Mouse (Mus musculus): ENCODE data around the gene Arfgap3.
"Not testable (repeated sequence)": the region's sequence is repeated elsewhere in the genome, so short reads cannot be mapped to it uniquely, and the experiment has no call there.

Gene Arfgap3

GRCm38 (mm10) chr15:83296050-83296449 is 54.0 kb downstream of the Arfgap3 start:
- DNase-seq (ENCODE audit: extremely low read depth, low read depth, low spot score) = no peak

- DNase-seq (ENCODE audit: extremely low read depth, low read depth, low spot score) = no peak
Observed at GRCm38 (mm10) chr15:83294954-83295353, 55.1 kb downstream of the Arfgap3 start.

GRCm38 (mm10) chr15:83293706-83294645 is 56.1 kb downstream of the Arfgap3 start:
- DNase-seq (ENCODE audit: extremely low read depth, low read depth, low spot score) = no peak

GRCm38 (mm10) chr15:83293144-83293543 is 56.9 kb downstream of the Arfgap3 start:
- DNase-seq (ENCODE audit: extremely low read depth, low read depth, low spot score) = no peak

- DNase-seq (ENCODE audit: extremely low read depth, low read depth, low spot score) = no peak
Observed at GRCm38 (mm10) chr15:83292261-83293056, 57.6 kb downstream of the Arfgap3 start.

GRCm38 (mm10) chr15:83290899-83291298 is 59.1 kb downstream of the Arfgap3 start:
- DNase-seq (ENCODE audit: extremely low read depth, low read depth, low spot score) = no peak

- DNase-seq (ENCODE audit: extremely low read depth, low read depth, low spot score) = no peak
Observed at GRCm38 (mm10) chr15:83284828-83285227, 65.2 kb downstream of the Arfgap3 start.

- no peak for DNase-seq (ENCODE audit: extremely low read depth, low read depth, low spot score)
Observed at GRCm38 (mm10) chr15:83282397-83282796, 67.7 kb downstream of the Arfgap3 start.

GRCm38 (mm10) chr15:83281303-83281702 is 68.7 kb downstream of the Arfgap3 start:
- DNase-seq (ENCODE audit: extremely low read depth, low read depth, low spot score) = no peak

- DNase-seq (ENCODE audit: extremely low read depth, low read depth, low spot score) = no peak
Observed at GRCm38 (mm10) chr15:83278579-83278978, 71.5 kb downstream of the Arfgap3 start.

- DNase-seq (ENCODE audit: extremely low read depth, low read depth, low spot score) = no peak
Observed at GRCm38 (mm10) chr15:83277451-83277850, 72.6 kb downstream of the Arfgap3 start.

- not testable (repeated sequence) for DNase-seq (ENCODE audit: extremely low read depth, low read depth, low spot score)
Observed at GRCm38 (mm10) chr15:83274237-83274636, 75.8 kb downstream of the Arfgap3 start.

- no peak for DNase-seq (ENCODE audit: extremely low read depth, low read depth, low spot score)
Observed at GRCm38 (mm10) chr15:83273017-83273416, 77.0 kb downstream of the Arfgap3 start.

GRCm38 (mm10) chr15:83271221-83271620 is 78.8 kb downstream of the Arfgap3 start:
- DNase-seq (ENCODE audit: extremely low read depth, low read depth, low spot score) = not testable (repeated sequence)

- DNase-seq (ENCODE audit: extremely low read depth, low read depth, low spot score) = not testable (repeated sequence)
Observed at GRCm38 (mm10) chr15:83269985-83270384, 80.1 kb downstream of the Arfgap3 start.

GRCm38 (mm10) chr15:83268428-83268827 is 81.6 kb downstream of the Arfgap3 start:
- not testable (repeated sequence) for DNase-seq (ENCODE audit: extremely low read depth, low read depth, low spot score)

GRCm38 (mm10) chr15:83265269-83265668 is 84.8 kb downstream of the Arfgap3 start:
- no peak for DNase-seq (ENCODE audit: extremely low read depth, low read depth, low spot score)

GRCm38 (mm10) chr15:83263405-83263804 is 86.6 kb downstream of the Arfgap3 start:
- DNase-seq (ENCODE audit: extremely low read depth, low read depth, low spot score) = no peak

GRCm38 (mm10) chr15:83257906-83258305 is 92.1 kb downstream of the Arfgap3 start:
- no peak for DNase-seq (ENCODE audit: extremely low read depth, low read depth, low spot score)

GRCm38 (mm10) chr15:83256491-83256890 is 93.6 kb downstream of the Arfgap3 start:
- no peak for DNase-seq (ENCODE audit: extremely low read depth, low read depth, low spot score)

- no peak for DNase-seq (ENCODE audit: extremely low read depth, low read depth, low spot score)
Observed at GRCm38 (mm10) chr15:83255944-83256343, 94.1 kb downstream of the Arfgap3 start.
